Comparison of ENCODE assay signal across 10 mouse cellular contexts in the genomic region with DNA sequence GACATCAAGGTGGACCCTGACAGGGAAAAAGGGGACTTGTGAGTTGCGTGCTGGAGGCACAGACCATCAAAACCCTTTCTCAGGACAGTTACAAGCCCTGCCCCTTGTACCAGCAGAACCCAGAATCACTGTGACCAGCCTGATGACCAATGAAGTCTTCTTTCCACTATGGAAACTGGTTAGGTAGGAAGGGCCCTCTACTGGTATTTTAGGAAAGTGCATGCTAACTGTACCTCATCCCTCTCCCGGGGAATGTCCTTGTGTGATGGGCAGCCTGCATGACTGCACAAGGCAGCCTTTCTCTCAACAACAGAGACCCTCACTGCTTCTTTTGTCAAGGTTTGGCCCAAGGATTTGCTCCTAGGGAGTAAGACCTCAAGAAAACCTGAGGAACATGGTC. TPM values are rescaled to one million over a fixed set of nuclear protein-coding genes. Genes with fewer than 3 reads are reported as not detected.
DNase-seq lines count a peak whose midpoint lies in the region; ATAC-seq lines count a peak whose summit lies in the region.
"Had no signal": no experiment of that assay in that cellular context is flagged by ENCODE, and none has a peak within 500 bp of the region (broad histone marks: within the 10 kb centered on the region; RNA-seq: fewer than 3 reads in every experiment).

No protein-coding gene starts in this region.

- intact Hi-C loops in heart, postnatal 10 days (cut with DNase I) = no loop called here

- 26% methylated on average over 2 of the region's 2 CpGs for WGBS in heart, embryonic 11.5 days (ENCODE audit: insufficient replicate concordance)
- 25% methylated on average over 2 of the region's 2 CpGs for WGBS in midbrain, embryonic 11.5 days
- WGBS in midbrain, embryonic 15.5 days = 28% methylated on average over 2 of the region's 2 CpGs
- 17% methylated on average over 2 of the region's 2 CpGs for WGBS in forebrain, embryonic 15.5 days

- no peaks in the 10 kb centered on the region for H3K4me1 ChIP-seq in heart, embryonic 11.5 days (ENCODE audit: control insufficient read depth, insufficient read depth, low read length)
- H3K4me1 ChIP-seq in midbrain, embryonic 11.5 days (ENCODE audit: control insufficient read depth, insufficient read depth, low read length) = no peaks in the 10 kb centered on the region
- H3K4me1 ChIP-seq in midbrain, embryonic 15.5 days = no peaks in the 10 kb centered on the region
- H3K4me1 ChIP-seq in forebrain, embryonic 15.5 days = no peaks in the 10 kb centered on the region
- H3K4me1 ChIP-seq: midbrain, embryonic 12.5 days had no signal

- ATAC-seq in heart, embryonic 11.5 days (replicated peaks; ENCODE audit: insufficient number of reproducible peaks, low FRiP score, low TSS enrichment) = no peak
- 0 out of 2 replicates have a peak, but pooled peaks have one; percentile 24 for ATAC-seq in midbrain, embryonic 11.5 days (ENCODE audit: low FRiP score)
- no peak for ATAC-seq in midbrain, embryonic 15.5 days (replicated peaks)
- ATAC-seq in forebrain, embryonic 15.5 days (replicated peaks) = no peak

- H3K36me3 ChIP-seq in heart, embryonic 11.5 days (ENCODE audit: control insufficient read depth, insufficient read depth, low read length) = no peaks in the 10 kb centered on the region
- no peaks in the 10 kb centered on the region for H3K36me3 ChIP-seq in midbrain, embryonic 11.5 days (ENCODE audit: control insufficient read depth, insufficient read depth, low read length)
- H3K36me3 ChIP-seq in midbrain, embryonic 15.5 days (replicated peaks) = no peaks in the 10 kb centered on the region
- H3K36me3 ChIP-seq in forebrain, embryonic 15.5 days = no peaks in the 10 kb centered on the region
- H3K36me3 ChIP-seq: midbrain, embryonic 12.5 days had no signal

- no peaks in the 10 kb centered on the region for H3K9me3 ChIP-seq in heart, embryonic 11.5 days (replicated peaks; ENCODE audit: control insufficient read depth, low read length)
- H3K9me3 ChIP-seq in midbrain, embryonic 11.5 days (ENCODE audit: control insufficient read depth, low read length) = no peaks in the 10 kb centered on the region
- H3K9me3 ChIP-seq in midbrain, embryonic 15.5 days = no peaks in the 10 kb centered on the region
- no peaks in the 10 kb centered on the region for H3K9me3 ChIP-seq in forebrain, embryonic 15.5 days
- H3K9me3 ChIP-seq: midbrain, embryonic 12.5 days had no signal

- H3K27ac ChIP-seq in heart, embryonic 11.5 days (ENCODE audit: low read depth, low read length) = no peak overlapping the region
- no peak overlapping the region for H3K27ac ChIP-seq in midbrain, embryonic 11.5 days (ENCODE audit: low read depth, low read length)
- no peak overlapping the region for H3K27ac ChIP-seq in midbrain, embryonic 15.5 days
- no peak overlapping the region for H3K27ac ChIP-seq in forebrain, embryonic 15.5 days (replicated peaks)
- H3K27ac ChIP-seq: midbrain, embryonic 12.5 days had no signal

- DNase-seq in heart, postnatal 10 days = peak; percentile 24 to 49
- peak; percentile 93 for DNase-seq in midbrain, embryonic 11.5 days (ENCODE audit: low spot score, missing footprints)
- DNase-seq in brain, adult 2 months (ENCODE audit: low read depth, low spot score) = peak; percentile 59
- DNase-seq in retina, postnatal 1 day = peak; percentile 70
- DNase-seq in frontal cortex, postnatal 25 days (ENCODE audit: low spot score in 2 of 2) = no peak

- no peak overlapping the region for H3K9ac ChIP-seq in heart, embryonic 11.5 days (ENCODE audit: low read depth, low read length)
- H3K9ac ChIP-seq in midbrain, embryonic 11.5 days (ENCODE audit: low read length) = no peak overlapping the region
- H3K9ac ChIP-seq in midbrain, embryonic 15.5 days = no peak overlapping the region
- H3K9ac ChIP-seq in forebrain, embryonic 15.5 days (replicated peaks) = no peak overlapping the region
- H3K9ac ChIP-seq: midbrain, embryonic 12.5 days had no signal

- H3K4me2 ChIP-seq in heart, embryonic 11.5 days = no peak overlapping the region
- H3K4me2 ChIP-seq in midbrain, embryonic 11.5 days = no peak overlapping the region
- no peak overlapping the region for H3K4me2 ChIP-seq in midbrain, embryonic 15.5 days
- H3K4me2 ChIP-seq in forebrain, embryonic 15.5 days (replicated peaks) = no peak overlapping the region
- H3K4me2 ChIP-seq: midbrain, embryonic 12.5 days had no signal

- no peak overlapping the region for H3K4me3 ChIP-seq in heart, embryonic 11.5 days (ENCODE audit: low read depth, low read length)
- no peak overlapping the region for H3K4me3 ChIP-seq in midbrain, embryonic 11.5 days (ENCODE audit: low read depth, low read length)
- no peak overlapping the region for H3K4me3 ChIP-seq in midbrain, embryonic 15.5 days
- no peak overlapping the region for H3K4me3 ChIP-seq in forebrain, embryonic 15.5 days
- H3K4me3 ChIP-seq: midbrain, embryonic 12.5 days had no signal

- 0 out of 2 replicates have a peak, but pooled peaks cover 3% of the 10 kb centered on the region for H3K27me3 ChIP-seq in heart, embryonic 11.5 days (ENCODE audit: control insufficient read depth, insufficient read depth, low read length)
- H3K27me3 ChIP-seq in midbrain, embryonic 11.5 days (ENCODE audit: control insufficient read depth, insufficient read depth, low read length) = no peaks in the 10 kb centered on the region
- H3K27me3 ChIP-seq in midbrain, embryonic 15.5 days (replicated peaks) = 0 out of 2 replicates have a peak, but pooled peaks cover 3% of the 10 kb centered on the region
- H3K27me3 ChIP-seq in forebrain, embryonic 15.5 days = no peaks in the 10 kb centered on the region
- H3K27me3 ChIP-seq: midbrain, embryonic 12.5 days had no signal

RNA-seq across cellular contexts. Expression of gene Rdh8, which starts 24.4 kb away (rescaled TPM):
- not detected for total RNA-seq in heart, postnatal 10 days (2021)
- polyA plus RNA-seq in heart, embryonic 11.5 days (2014; fragmentation: Nextera tagmentation; extraction: Ambion mirVana) = not detected in 2 replicates
- polyA plus RNA-seq in midbrain, embryonic 11.5 days (2014; fragmentation: Nextera tagmentation; extraction: Ambion mirVana) = not detected in 2 replicates
- polyA plus RNA-seq in midbrain, embryonic 15.5 days (2015; fragmentation: Nextera tagmentation; extraction: Ambion mirVana) = not detected in 2 replicates
- polyA plus RNA-seq in forebrain, embryonic 15.5 days (2015; fragmentation: Nextera tagmentation; extraction: Ambion mirVana) = not detected in 2 replicates
- polyA plus RNA-seq: heart, embryonic 16.5 days; midbrain, embryonic 12.5 days had no signal

RNA-seq across cellular contexts. Expression of gene A230050P20Rik, which starts 25.8 kb away (rescaled TPM):
- 1 to 10 TPM; 6.5 to 7.2 TPM for total RNA-seq in heart, postnatal 10 days (2021)
- polyA plus RNA-seq in heart, embryonic 11.5 days (2014; fragmentation: Nextera tagmentation; extraction: Ambion mirVana) = 2.1 TPM in 2 replicates
- polyA plus RNA-seq in midbrain, embryonic 11.5 days (2014; fragmentation: Nextera tagmentation; extraction: Ambion mirVana) = 0.45 and 0.66 TPM in 2 replicates
- 6.8 and 7.3 TPM in 2 replicates for polyA plus RNA-seq in midbrain, embryonic 15.5 days (2015; fragmentation: Nextera tagmentation; extraction: Ambion mirVana)
- polyA plus RNA-seq in forebrain, embryonic 15.5 days (2015; fragmentation: Nextera tagmentation; extraction: Ambion mirVana) = 2.9 and 3.5 TPM in 2 replicates

RNA-seq across cellular contexts. Expression of gene Col5a3, which starts 27.8 kb away (rescaled TPM):
- 10 to 100 TPM; 22.2 to 25.4 TPM for total RNA-seq in heart, postnatal 10 days (2021)
- 0.04 TPM in 1 of 2 replicates, not detected in the other for polyA plus RNA-seq in heart, embryonic 11.5 days (2014; fragmentation: Nextera tagmentation; extraction: Ambion mirVana)
- 0.38 and 0.43 TPM in 2 replicates for polyA plus RNA-seq in midbrain, embryonic 11.5 days (2014; fragmentation: Nextera tagmentation; extraction: Ambion mirVana)
- polyA plus RNA-seq in midbrain, embryonic 15.5 days (2015; fragmentation: Nextera tagmentation; extraction: Ambion mirVana) = 0.85 and 0.98 TPM in 2 replicates
- 0.23 and 0.45 TPM in 2 replicates for polyA plus RNA-seq in forebrain, embryonic 15.5 days (2015; fragmentation: Nextera tagmentation; extraction: Ambion mirVana)

RNA-seq across cellular contexts. Expression of gene Angptl6, which starts 36.9 kb away (rescaled TPM):
- 1 to 10 TPM; 1.7 to 1.8 TPM for total RNA-seq in heart, postnatal 10 days (2021)
- polyA plus RNA-seq in heart, embryonic 11.5 days (2014; fragmentation: Nextera tagmentation; extraction: Ambion mirVana) = 2.1 and 2.9 TPM in 2 replicates
- 5.0 and 6.1 TPM in 2 replicates for polyA plus RNA-seq in midbrain, embryonic 11.5 days (2014; fragmentation: Nextera tagmentation; extraction: Ambion mirVana)
- 15.3 and 16.8 TPM in 2 replicates for polyA plus RNA-seq in midbrain, embryonic 15.5 days (2015; fragmentation: Nextera tagmentation; extraction: Ambion mirVana)
- polyA plus RNA-seq in forebrain, embryonic 15.5 days (2015; fragmentation: Nextera tagmentation; extraction: Ambion mirVana) = 15.4 and 15.6 TPM in 2 replicates

RNA-seq across cellular contexts. Expression of gene Ppan, which starts 45.3 kb away (rescaled TPM):
- 10 to 100 TPM; 13.2 to 13.9 TPM for total RNA-seq in heart, postnatal 10 days (2021)
- polyA plus RNA-seq in heart, embryonic 11.5 days (2014; fragmentation: Nextera tagmentation; extraction: Ambion mirVana) = 43.6 and 46.2 TPM in 2 replicates
- polyA plus RNA-seq in midbrain, embryonic 11.5 days (2014; fragmentation: Nextera tagmentation; extraction: Ambion mirVana) = 52.3 and 57.1 TPM in 2 replicates
- 49.1 and 50.5 TPM in 2 replicates for polyA plus RNA-seq in midbrain, embryonic 15.5 days (2015; fragmentation: Nextera tagmentation; extraction: Ambion mirVana)
- 57.1 and 59.0 TPM in 2 replicates for polyA plus RNA-seq in forebrain, embryonic 15.5 days (2015; fragmentation: Nextera tagmentation; extraction: Ambion mirVana)

Comparison
In these comparisons a context has a peak if more than half of its experiments do, and no peak if none do; other contexts are left out.
1. DNase-seq: peak in heart, postnatal 10 days (2 of 2), midbrain, embryonic 11.5 days (single experiment), brain, adult 2 months (single experiment) and retina, postnatal 1 day (single experiment); none in frontal cortex, postnatal 25 days (0 of 2).